Mouse (Mus musculus): ENCODE results near the gene Tmem151a. TPM values are rescaled to one million over a fixed set of nuclear protein-coding genes. Genes with fewer than 3 reads are reported as not detected.

Tmem151a gene
- total and polyA plus RNA-seq, 3 experiments: not detected

GRCm38 (mm10) chr19:5089324-5089723 lies 4.0 kb upstream of the Tmem151a start:
- H3K79me2 ChIP-seq (replicated peaks; ENCODE audit: control insufficient read depth, extremely low read depth, insufficient read depth, poor library complexity, severe bottlenecking): no peaks in the 10 kb centered on the region
- peaks cover 30 to 47% of the 10 kb centered on the region in 2 experiments for H3K36me3 ChIP-seq (replicated peaks in 1 of 2; ENCODE audit: control insufficient read depth in 1 of 2, insufficient read depth in 1 of 2, low read length in 1 of 2)
- DNase-seq (ENCODE audit: extremely low read depth): no peak
- H3K9me3 ChIP-seq (replicated peaks; ENCODE audit: low read length): peaks cover 3% of the 10 kb centered on the region
- H3K4me2 ChIP-seq (ENCODE audit: insufficient read depth, low read depth, poor library complexity, severe bottlenecking): peak overlapping the region; percentile 58
- no peak overlapping the region for H3K27ac ChIP-seq (ENCODE audit: insufficient read depth, low read depth)
- dilution Hi-C loops (cut with MboI; ENCODE audit: extremely low pct_ligation_motif_present, extremely low pct_unique_long_range_greater_than_20kb, low sequenced_read_pairs) (no loop called here), in situ Hi-C loops (cut with MboI; ENCODE audit: low pct_ligation_motif_present, low pct_unique_long_range_greater_than_20kb, low sequenced_read_pairs) (loop anchor here (5.0 kb wide), 1 partner anchor 47 kb away; the partner anchor contains the start of gene Brms1)
- H3K4me3 ChIP-seq (replicated peaks in 1 of 3; ENCODE audit: low read depth in 2 of 3, low read length in 2 of 3, poor library complexity in 1 of 3): peak overlapping the region; percentile 86 to 93 (median 88)
- peaks cover 16% of the 10 kb centered on the region for H3K27me3 ChIP-seq (replicated peaks)
- no peak for TF ChIP-seq ZC3H11A (IDR thresholded peaks at IDR 0.05; ENCODE audit: low read depth, low read length)
- no peak overlapping the region; the same call in 1 of the 2 replicates for H3K9ac ChIP-seq (ENCODE audit: insufficient read depth, low read depth)
- H3K4me1 ChIP-seq (ENCODE audit: control insufficient read depth in 1 of 2, insufficient read depth in 2 of 2): peaks cover 12 to 15% of the 10 kb centered on the region in 2 experiments

- peaks cover 3% of the 10 kb centered on the region for H3K9me3 ChIP-seq (replicated peaks; ENCODE audit: low read length)
- peak within 1 kb of the TSS; percentile 86 to 93 (median 88) for H3K4me3 ChIP-seq (replicated peaks in 1 of 3; ENCODE audit: low read depth in 2 of 3, low read length in 2 of 3, poor library complexity in 1 of 3)
- H3K9ac ChIP-seq (ENCODE audit: insufficient read depth, low read depth): peak within 1 kb of the TSS; percentile 42
- H3K27ac ChIP-seq (ENCODE audit: insufficient read depth, low read depth): peak within 1 kb of the TSS; percentile 48
- in situ Hi-C loops (cut with MboI; ENCODE audit: low pct_ligation_motif_present, low pct_unique_long_range_greater_than_20kb, low sequenced_read_pairs) (loop anchor here (5.0 kb wide), 1 partner anchor 46 kb away; the partner anchor contains the start of gene Brms1), dilution Hi-C loops (cut with MboI; ENCODE audit: extremely low pct_ligation_motif_present, extremely low pct_unique_long_range_greater_than_20kb, low sequenced_read_pairs) (no loop called here)
- peaks cover 27% of the 10 kb centered on the region for H3K27me3 ChIP-seq (replicated peaks)
- H3K36me3 ChIP-seq (replicated peaks in 1 of 2; ENCODE audit: control insufficient read depth in 1 of 2, insufficient read depth in 1 of 2, low read length in 1 of 2): peaks cover 24 to 37% of the 10 kb centered on the region in 2 experiments
- peaks cover 12 to 15% of the 10 kb centered on the region in 2 experiments for H3K4me1 ChIP-seq (ENCODE audit: control insufficient read depth in 1 of 2, insufficient read depth in 2 of 2)
- no peaks in the 10 kb centered on the region for H3K79me2 ChIP-seq (replicated peaks; ENCODE audit: control insufficient read depth, extremely low read depth, insufficient read depth, poor library complexity, severe bottlenecking)
- peak; percentile 100 for DNase-seq (ENCODE audit: extremely low read depth)
- H3K4me2 ChIP-seq (ENCODE audit: insufficient read depth, low read depth, poor library complexity, severe bottlenecking): peak within 1 kb of the TSS; percentile 75
- TF ChIP-seq EP300 (IDR thresholded peaks at IDR 0.05; ENCODE audit: low read length): no peak
- no peak for TF ChIP-seq JUND (conservative IDR thresholded peaks at IDR 0.05; ENCODE audit: low read depth, low read length)
- no peak for TF ChIP-seq MYC (IDR thresholded peaks at IDR 0.05; ENCODE audit: low read depth, low read length)
- TF ChIP-seq E2F4 (IDR thresholded peaks at IDR 0.05; ENCODE audit: insufficient replicate concordance, low read depth, low read length): no peak
- no peak; the same call in 1 of the 2 replicates for TF ChIP-seq GABPA (IDR thresholded peaks at IDR 0.05; ENCODE audit: insufficient replicate concordance, low read depth, low read length)
- 0 out of 2 replicates have a peak, but pooled peaks have one; percentile 44 for TF ChIP-seq MAZ (IDR thresholded peaks at IDR 0.05; ENCODE audit: low read depth, low read length)
- no peak for TF ChIP-seq ZMIZ1 (IDR thresholded peaks at IDR 0.05; ENCODE audit: low read depth, low read length)
- TF ChIP-seq RAD21 (IDR thresholded peaks at IDR 0.05; ENCODE audit: low read depth, low read length): no peak
- 0 out of 2 replicates have a peak, but pooled peaks have one; percentile 18 for TF ChIP-seq KAT2A (IDR thresholded peaks at IDR 0.05; ENCODE audit: insufficient replicate concordance, low read length)
- TF ChIP-seq RCOR1 (conservative IDR thresholded peaks at IDR 0.05; ENCODE audit: low read depth, low read length): no peak
- peak; percentile 100 for TF ChIP-seq SIN3A (IDR thresholded peaks at IDR 0.05; ENCODE audit: low read length)
- TF ChIP-seq POLR2A (IDR thresholded peaks at IDR 0.05; ENCODE audit: low read depth, low read length): peak; percentile 89
- 0 out of 2 replicates have a peak, but pooled peaks have one; percentile 18 for TF ChIP-seq UBTF (IDR thresholded peaks at IDR 0.05; ENCODE audit: low read depth, low read length)
- no peak for TF ChIP-seq ZNF384 (IDR thresholded peaks at IDR 0.05; ENCODE audit: low read depth, low read length)
- TF ChIP-seq POLR2AphosphoS2 (IDR thresholded peaks at IDR 0.05; ENCODE audit: low read depth, low read length): no peak
- TF ChIP-seq HCFC1 (IDR thresholded peaks at IDR 0.05; ENCODE audit: low read depth, low read length): peak; percentile 81
- no peak for TF ChIP-seq USF2 (conservative IDR thresholded peaks at IDR 0.05; ENCODE audit: low read depth, low read length)
- no peak for TF ChIP-seq ZKSCAN1 (IDR thresholded peaks at IDR 0.05; ENCODE audit: borderline replicate concordance, low read depth, low read length)
- TF ChIP-seq ZC3H11A (IDR thresholded peaks at IDR 0.05; ENCODE audit: low read depth, low read length): no peak
- no peak for TF ChIP-seq BHLHE40 (IDR thresholded peaks at IDR 0.05; ENCODE audit: low read depth, low read length)
- TF ChIP-seq TBP (conservative IDR thresholded peaks at IDR 0.05; ENCODE audit: low read depth, low read length): 0 out of 2 replicates have a peak, but pooled peaks have one; percentile 27
- TF ChIP-seq MAX (IDR thresholded peaks at IDR 0.05; ENCODE audit: low read length): no peak
- peak; percentile 94 for TF ChIP-seq ELF1 (IDR thresholded peaks at IDR 0.05; ENCODE audit: low read depth, low read length)
- peak; percentile 98 for TF ChIP-seq MXI1 (IDR thresholded peaks at IDR 0.05; ENCODE audit: low read depth, low read length)
- peak; percentile 33; the same call in 1 of the 2 replicates for TF ChIP-seq IRF4 (IDR thresholded peaks at IDR 0.05; ENCODE audit: low read depth, low read length)
- no peak for TF ChIP-seq MAFK (IDR thresholded peaks at IDR 0.05; ENCODE audit: insufficient replicate concordance, low read length)
- TF ChIP-seq ETS1 (conservative IDR thresholded peaks at IDR 0.05; ENCODE audit: low read depth, low read length): no peak
- TF ChIP-seq SMC3 (IDR thresholded peaks at IDR 0.05; ENCODE audit: low read depth, low read length): peak; percentile 30
- no peak for TF ChIP-seq MEF2A (IDR thresholded peaks at IDR 0.05; ENCODE audit: borderline replicate concordance, low read depth, low read length)
- TF ChIP-seq NRF1 (IDR thresholded peaks at IDR 0.05; ENCODE audit: low read depth, low read length): peak; percentile 86
Observed at GRCm38 (mm10) chr19:5087884-5088728, 2.8 kb upstream of the Tmem151a start, which contains the start of gene Yif1a. Gene Yif1a (plus strand): TSS chr19:5088538.
